Mouse (Mus musculus): ENCODE results near the gene Zyx.

The Zyx gene

GRCm38 (mm10) chr6:42350968-42351775 is 1.7 kb downstream of the Zyx start:
- DNase-seq (ENCODE audit: low read depth), result no peak

- no peak for DNase-seq (ENCODE audit: low read depth)
These were observed 2.5 kb downstream of the Zyx start for GRCm38 (mm10) chr6:42351776-42352485.

DNA sequence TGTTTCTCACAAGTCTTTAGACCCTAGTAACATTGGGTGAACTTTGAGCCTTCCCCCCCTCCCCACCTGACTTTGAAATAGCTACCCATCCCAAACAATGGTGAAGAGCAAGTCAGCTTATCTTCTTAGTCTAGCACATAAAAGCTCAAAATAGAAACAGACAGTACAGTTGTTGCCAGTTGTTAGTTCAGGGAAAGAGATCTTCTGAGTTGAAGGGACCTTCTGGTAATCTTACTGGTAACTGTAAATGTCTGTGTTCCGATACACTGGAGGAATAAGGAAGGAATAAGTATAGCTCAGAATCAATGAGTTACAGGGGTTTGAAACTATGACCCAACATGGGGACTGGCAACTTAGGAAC is 3.0 kb downstream of the Zyx start:
- DNase-seq (ENCODE audit: low read depth), result no peak

- peak; percentile 64 for DNase-seq (ENCODE audit: low read depth)
These were observed 3.8 kb downstream of the Zyx start for GRCm38 (mm10) chr6:42353180-42353579.

GRCm38 (mm10) chr6:42354076-42355019 is 4.9 kb downstream of the Zyx start:
- DNase-seq (ENCODE audit: low read depth), result no peak

GRCm38 (mm10) chr6:42355366-42355765 is 5.9 kb downstream of the Zyx start:
- no peak for DNase-seq (ENCODE audit: low read depth)

GRCm38 (mm10) chr6:42355794-42356600 is 6.6 kb downstream of the Zyx start:
- no peak for DNase-seq (ENCODE audit: low read depth)

GRCm38 (mm10) chr6:42356913-42357312 is 7.5 kb downstream of the Zyx start:
- DNase-seq (ENCODE audit: low read depth), result no peak

GRCm38 (mm10) chr6:42357901-42358300 is 8.5 kb downstream of the Zyx start:
- DNase-seq (ENCODE audit: low read depth), result no peak

- no peak for DNase-seq (ENCODE audit: low read depth)
These were observed 9.5 kb downstream of the Zyx start for GRCm38 (mm10) chr6:42358901-42359300.

DNA sequence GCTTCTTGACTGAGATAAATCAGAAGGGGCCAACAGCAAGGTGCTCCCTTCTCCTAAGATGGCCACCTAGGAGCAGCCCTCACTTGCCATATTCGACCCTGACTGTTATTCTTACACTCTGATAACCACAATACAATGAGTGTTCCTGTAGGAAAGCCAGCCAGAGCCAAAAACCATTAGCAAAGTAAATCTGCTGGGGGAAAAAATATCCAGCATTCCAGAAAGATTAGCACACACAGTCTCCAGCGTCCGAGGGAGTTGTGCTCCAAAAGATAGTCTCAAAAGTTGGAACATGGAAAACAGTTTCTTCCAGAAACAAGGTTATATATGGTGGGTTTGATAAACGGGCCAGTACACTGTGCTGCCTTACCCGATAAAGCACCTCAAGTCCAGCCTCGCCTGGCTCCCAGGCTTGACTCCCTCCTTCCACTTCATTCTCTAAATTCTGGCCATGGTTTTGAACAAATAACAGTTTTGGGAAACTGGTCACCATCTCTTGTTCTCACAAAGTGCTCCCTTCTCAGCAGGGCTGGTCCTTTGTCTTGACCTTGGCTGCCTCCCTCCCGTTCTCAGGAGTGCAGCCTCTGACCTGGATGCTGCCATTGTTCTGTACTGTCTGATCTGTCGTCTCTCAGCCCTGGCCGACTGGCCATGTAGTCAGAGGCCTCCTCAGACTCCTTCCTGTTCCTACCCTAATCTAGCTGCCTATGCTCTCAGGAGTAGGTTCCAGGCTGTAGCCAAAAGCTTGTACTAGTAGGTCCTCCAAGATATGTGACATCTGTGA is 10.1 kb downstream of the Zyx start:
- no peak for DNase-seq (ENCODE audit: low read depth)

- no peak for DNase-seq (ENCODE audit: low read depth)
These were observed 10.9 kb downstream of the Zyx start for GRCm38 (mm10) chr6:42360231-42360840.

- DNase-seq (ENCODE audit: low read depth), result no peak
These were observed 11.8 kb downstream of the Zyx start for GRCm38 (mm10) chr6:42361041-42361895.

- no peak for DNase-seq (ENCODE audit: low read depth)
These were observed 12.6 kb downstream of the Zyx start for GRCm38 (mm10) chr6:42362074-42362473.

DNA sequence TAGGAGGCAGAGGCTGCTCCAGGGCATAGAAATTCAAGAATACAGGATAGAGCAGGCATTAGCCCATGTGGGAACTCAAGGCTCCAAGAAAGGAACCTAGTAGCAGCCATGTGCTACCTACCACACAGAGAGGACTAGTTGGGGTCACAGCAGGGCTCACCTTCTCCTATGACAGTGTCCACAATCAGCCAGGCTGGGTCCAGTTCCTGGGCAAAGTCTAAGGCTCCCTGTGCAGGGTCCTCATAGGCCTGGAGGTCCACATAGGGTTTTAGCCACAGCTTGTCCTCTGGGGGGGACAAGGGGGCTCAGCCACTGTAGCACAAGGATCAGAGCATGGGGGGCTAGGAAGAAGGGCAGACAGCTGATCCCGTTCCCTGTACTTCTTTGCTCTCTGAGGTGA is 13.1 kb downstream of the Zyx start:
- no peak for DNase-seq (ENCODE audit: low read depth)

GRCm38 (mm10) chr6:42362974-42363373 is 13.5 kb downstream of the Zyx start:
- DNase-seq (ENCODE audit: low read depth), result no peak

DNA sequence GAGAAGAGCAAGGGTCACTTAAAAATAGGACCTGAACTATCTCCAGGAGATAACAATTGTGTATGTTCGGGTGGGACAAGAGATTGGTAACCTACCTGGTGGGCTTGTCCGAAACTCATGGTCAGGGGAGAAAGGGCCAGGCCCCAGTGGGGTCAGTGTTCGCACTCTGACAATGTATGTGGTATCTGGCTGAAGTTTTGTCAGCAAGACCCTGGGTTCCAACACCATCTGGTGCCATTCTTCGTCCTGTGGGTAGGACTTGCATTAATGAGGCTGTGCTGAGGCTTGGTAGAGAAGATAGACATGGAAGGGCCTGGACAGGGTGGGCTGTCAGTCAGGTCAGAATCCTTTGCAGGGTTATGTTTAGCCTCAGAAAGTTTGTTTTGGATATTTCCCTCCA is 14.6 kb downstream of the Zyx start:
- no peak for DNase-seq (ENCODE audit: low read depth)

DNA sequence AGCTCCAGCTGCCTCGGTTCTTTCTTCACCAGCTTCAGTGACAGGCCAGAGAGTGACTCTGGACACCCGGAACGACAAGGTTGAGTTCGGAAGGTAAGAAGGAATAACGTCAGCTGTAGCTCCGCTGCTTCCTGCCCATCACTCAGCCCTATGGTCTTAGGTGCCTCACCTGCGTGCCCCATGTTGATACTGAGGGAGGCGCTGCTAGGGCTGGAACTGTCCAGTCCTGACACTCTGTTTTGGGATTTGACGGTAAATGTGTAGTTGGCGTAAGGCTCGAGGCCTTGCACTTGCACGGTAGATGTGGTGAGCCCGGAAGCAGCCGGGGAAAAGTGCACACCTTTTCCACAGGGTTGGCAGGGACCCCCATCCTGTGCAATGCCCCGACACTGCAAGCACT is 15.2 kb downstream of the Zyx start:
- no peak for DNase-seq (ENCODE audit: low read depth)

GRCm38 (mm10) chr6:42365215-42365614 is 15.8 kb downstream of the Zyx start:
- no peak for DNase-seq (ENCODE audit: low read depth)

Measured in c-Kit-positive CD71-negative TER-119-negative erythroid progenitor cells, embryonic 14.5 days (primary cell).